Mouse (Mus musculus) frontal cortex, adult (tissue): ENCODE measurements around the gene Arhgap31.

Experiments
- ATAC-seq: cut with Nextera tagmentation; 2 replicates; pipeline ENCODE4 v1.9.2; 2017; ENCODE audit warnings: mild to moderate bottlenecking, moderate library complexity, mixed read lengths; ENCODE audit not compliant: low TSS enrichment

Gene Arhgap31

GRCm38 (mm10) chr16:38602989-38603804, 109.9 kb downstream of the Arhgap31 start:
- ATAC-seq: peak; percentile 79

GRCm38 (mm10) chr16:38598986-38599680, 113.9 kb downstream of the Arhgap31 start:
- ATAC-seq: no peak

- ATAC-seq: no peak
Observed at GRCm38 (mm10) chr16:38596651-38597050, 116.4 kb downstream of the Arhgap31 start.

GRCm38 (mm10) chr16:38596099-38596498, 117.0 kb downstream of the Arhgap31 start:
- no peak for ATAC-seq

- ATAC-seq: no peak
Observed at GRCm38 (mm10) chr16:38594435-38594834, 118.6 kb downstream of the Arhgap31 start.

- no peak for ATAC-seq
Observed at GRCm38 (mm10) chr16:38592946-38593345, 120.1 kb downstream of the Arhgap31 start.

GRCm38 (mm10) chr16:38592026-38592678, 120.9 kb downstream of the Arhgap31 start:
- ATAC-seq: peak; percentile 67

GRCm38 (mm10) chr16:38591506-38591905, 121.6 kb downstream of the Arhgap31 start:
- no peak for ATAC-seq

GRCm38 (mm10) chr16:38587572-38587971, 125.5 kb downstream of the Arhgap31 start:
- no peak for ATAC-seq

GRCm38 (mm10) chr16:38587163-38587562, 125.9 kb downstream of the Arhgap31 start:
- ATAC-seq: no peak

GRCm38 (mm10) chr16:38585186-38585585, 127.9 kb downstream of the Arhgap31 start:
- ATAC-seq: no peak

GRCm38 (mm10) chr16:38584761-38585160, 128.3 kb downstream of the Arhgap31 start:
- no peak for ATAC-seq

GRCm38 (mm10) chr16:38571481-38571880, 141.6 kb downstream of the Arhgap31 start:
- ATAC-seq: no peak

GRCm38 (mm10) chr16:38568192-38568591, 144.9 kb downstream of the Arhgap31 start:
- ATAC-seq: peak; percentile 95

- ATAC-seq: no peak
Observed at GRCm38 (mm10) chr16:38563516-38563915, 149.6 kb downstream of the Arhgap31 start.

- ATAC-seq: no peak; the same call in 1 of the 2 replicates
Observed at GRCm38 (mm10) chr16:38562968-38563327, 150.1 kb downstream of the Arhgap31 start.

- peak; percentile 97 for ATAC-seq
Observed at GRCm38 (mm10) chr16:38562131-38562967, 150.7 kb downstream of the Arhgap31 start.

GRCm38 (mm10) chr16:38558221-38558748, 154.8 kb downstream of the Arhgap31 start, which contains the start of gene Tmem39a:
Gene Tmem39a (plus strand): TSS chr16:38558698.
- no peak for ATAC-seq

- ATAC-seq: no peak
Observed at GRCm38 (mm10) chr16:38555988-38556387, 157.1 kb downstream of the Arhgap31 start.

GRCm38 (mm10) chr16:38549479-38550396, 163.3 kb downstream of the Arhgap31 start, which contains the start of gene Poglut1:
Gene Poglut1 (minus strand): TSS chr16:38550258.
- peak; percentile 98 for ATAC-seq
